Mouse (Mus musculus): ENCODE measurements at regions not wholly inside any gene's neighbourhood (a gene's known extent, or its start where the extent isn't known, plus 50 kb on each side); places are given as distances from the start of the nearest gene placed in this dataset.

DNA sequence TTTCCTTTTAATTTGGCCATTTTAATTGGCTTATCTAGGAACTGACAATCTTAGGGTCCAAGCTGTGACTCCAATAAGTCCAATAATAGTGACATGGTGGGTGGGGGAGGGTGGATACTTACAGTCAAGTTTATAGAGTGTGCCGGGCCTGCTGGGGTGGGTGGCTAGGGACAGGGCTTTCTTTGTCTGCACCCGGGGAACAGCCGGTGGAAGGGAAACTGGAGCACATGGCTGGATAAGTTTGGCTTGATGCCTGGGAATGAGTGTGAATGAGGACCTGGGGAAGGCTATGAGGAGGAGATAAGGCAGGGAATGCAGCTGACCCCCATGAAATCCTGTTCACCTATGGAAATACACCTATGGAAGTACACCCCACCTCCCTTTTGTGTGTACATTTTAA, 81.7 kb upstream of the Cers4 start:
- DNase-seq (ENCODE audit: low spot score) = no peak

DNA sequence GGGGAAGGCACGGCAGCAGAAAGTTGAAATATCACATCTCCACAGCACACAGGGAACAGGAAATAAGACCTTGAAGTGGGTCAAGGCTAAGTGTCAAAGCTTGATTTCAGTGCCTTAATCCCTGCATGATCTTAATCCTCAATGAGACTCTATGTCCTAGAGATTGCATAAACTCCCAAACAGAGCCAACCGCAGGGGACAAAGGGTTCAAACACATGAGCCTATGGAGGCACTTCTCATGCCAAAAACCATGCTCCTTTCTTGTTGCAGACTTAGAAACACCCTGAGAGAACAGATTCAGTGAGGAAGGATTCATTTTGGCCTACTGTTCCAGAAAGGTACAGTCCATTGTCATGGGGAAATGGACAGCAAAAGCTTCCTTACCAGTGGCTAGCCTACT, 81.0 kb upstream of the Cers4 start:
- DNase-seq (ENCODE audit: low spot score) = no peak

GRCm38 (mm10) chr8:4413206-4413605, 79.6 kb upstream of the Cers4 start:
- peak; percentile 39 for DNase-seq (ENCODE audit: low spot score)

GRCm38 (mm10) chr8:4413764-4414163, 79.1 kb upstream of the Cers4 start:
- no peak for DNase-seq (ENCODE audit: low spot score)

DNA sequence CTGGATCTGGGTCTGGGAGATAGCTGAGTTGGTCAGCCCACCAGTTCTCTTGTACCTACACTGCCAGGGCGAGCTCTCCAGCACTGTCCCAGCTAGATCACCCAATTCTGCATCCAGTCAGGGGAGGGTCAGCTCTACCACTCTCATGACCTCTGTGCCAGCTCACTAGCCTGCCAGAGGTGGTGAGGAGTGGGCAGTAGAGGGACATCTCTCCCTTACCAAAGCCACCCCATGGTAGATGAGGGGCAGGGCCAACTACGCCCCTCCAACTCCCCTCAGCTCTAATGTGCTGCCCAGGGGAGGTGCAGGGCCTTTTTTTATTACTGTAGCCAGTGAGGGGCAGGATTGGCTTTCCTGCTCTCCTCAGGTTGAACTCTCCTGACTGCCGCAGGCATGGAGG, 75.7 kb upstream of the Cers4 start:
- no peak for DNase-seq (ENCODE audit: low spot score)

GRCm38 (mm10) chr8:4433161-4433560, 59.7 kb upstream of the Cers4 start:
- DNase-seq (ENCODE audit: low spot score) = no peak

- no peak for DNase-seq (ENCODE audit: low spot score)
These were observed 56.3 kb upstream of the Cers4 start for GRCm38 (mm10) chr8:4436546-4436945.

Measured in heart, adult 8-10 months (tissue).